Mouse (Mus musculus) embryonic facial prominence, embryonic 15.5 days (tissue): Measurements from ENCODE around the gene Sectm1a. TPM values are rescaled to one million over a fixed set of nuclear protein-coding genes. Genes with fewer than 3 reads are reported as not detected.
"Not testable (repeated sequence)": the region's sequence is repeated elsewhere in the genome, so short reads cannot be mapped to it uniquely, and the experiment has no call there.

Experiments
- ATAC-seq: fragments of 200-750 bp; cut with Nextera tagmentation; 2 replicates; pipeline ENCODE4 v1.8.0; 2017; ENCODE audit warnings: low read depth, moderate TSS enrichment; ENCODE audit not compliant: insufficient number of reproducible peaks, low FRiP score, low TSS enrichment
- H3K27ac ChIP-seq: fragments of 300-500 bp; sonication (generic); replicated peaks from 2 replicates; pipeline ENCODE4 v1.5.1; 2015; ENCODE audit warnings: mild to moderate bottlenecking, inconsistent platforms
- H3K27me3 ChIP-seq: fragments of 300-500 bp; sonication (generic); 2 replicates; pipeline ENCODE4 v1.6.1; 2015; ENCODE audit warnings: inconsistent platforms
- H3K36me3 ChIP-seq: fragments of 300-500 bp; sonication (generic); 2 replicates; pipeline ENCODE4 v1.6.1; 2015; ENCODE audit warnings: mild to moderate bottlenecking, inconsistent platforms
- H3K4me1 ChIP-seq: fragments of 300-500 bp; sonication (generic); 2 replicates; pipeline ENCODE4 v1.6.1; 2015; ENCODE audit warnings: inconsistent platforms
- H3K4me2 ChIP-seq: fragments of 300-500 bp; sonication (generic); replicated peaks from 2 replicates; pipeline ENCODE4 v1.6.1; 2015; ENCODE audit warnings: mild to moderate bottlenecking, inconsistent platforms
- H3K4me3 ChIP-seq: fragments of 300-500 bp; sonication (generic); replicated peaks from 2 replicates; pipeline ENCODE4 v1.5.1; 2015; ENCODE audit warnings: mild to moderate bottlenecking, inconsistent platforms
- H3K9ac ChIP-seq: fragments of 300-500 bp; sonication (generic); 2 replicates; pipeline ENCODE4 v1.6.1; 2015; ENCODE audit warnings: inconsistent platforms
- H3K9me3 ChIP-seq: fragments of 300-500 bp; sonication (generic); replicated peaks from 2 replicates; pipeline ENCODE4 v1.6.1; 2016; ENCODE audit warnings: inconsistent platforms
- WGBS: fragments of 180-500 bp; shearing (Covaris S2); methylation state at CpG from one replicate; pipeline ENCODE4 v1.1.7; 2015; 5-methylcytosine and 5-hydroxymethylcytosine counted together
- polyA plus RNA-seq: library from polyadenylated mRNA; unstranded; fragments of >200 nt; fragmentation: Nextera tagmentation; extraction: Ambion mirVana; gene quantifications from 2 replicates; pipeline ENCODE4 v1.2.1, GENCODE M21; 2015

The Sectm1a gene
- polyA plus RNA-seq, 1 experiment from 2014 or later = 0.83 TPM

DNA sequence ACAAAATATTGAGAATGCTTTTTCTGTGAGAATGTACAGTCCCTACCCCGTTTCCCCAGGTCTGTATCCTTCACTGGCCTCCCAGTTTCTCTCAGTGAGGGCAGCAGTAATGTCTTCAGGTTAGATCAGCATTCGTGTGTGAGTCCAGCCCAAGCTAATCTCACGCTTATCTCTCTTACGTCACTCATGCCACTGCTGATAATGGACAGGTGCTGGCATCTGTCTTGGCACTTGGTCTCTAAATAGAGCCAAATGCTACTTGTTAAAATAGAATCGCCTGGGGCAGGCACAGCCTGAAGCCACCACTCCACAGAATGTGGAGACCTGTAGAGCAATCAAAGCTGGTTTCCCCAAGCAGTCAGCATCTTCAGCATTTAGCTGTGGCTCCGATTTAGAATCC is 8.0 kb upstream of the Sectm1a start:
- ATAC-seq = no peak
- Histone ChIP-seq H3K4me3 (no peak overlapping the region), H3K4me2 (no peak overlapping the region), H3K36me3 (no peaks in the 10 kb centered on the region), H3K9me3 (no peaks in the 10 kb centered on the region), H3K27me3 (no peaks in the 10 kb centered on the region), H3K9ac (no peak overlapping the region), H3K4me1 (no peaks in the 10 kb centered on the region), H3K27ac (no peak overlapping the region)
- 62% methylated on average over 6 of the region's 6 CpGs for WGBS

DNA sequence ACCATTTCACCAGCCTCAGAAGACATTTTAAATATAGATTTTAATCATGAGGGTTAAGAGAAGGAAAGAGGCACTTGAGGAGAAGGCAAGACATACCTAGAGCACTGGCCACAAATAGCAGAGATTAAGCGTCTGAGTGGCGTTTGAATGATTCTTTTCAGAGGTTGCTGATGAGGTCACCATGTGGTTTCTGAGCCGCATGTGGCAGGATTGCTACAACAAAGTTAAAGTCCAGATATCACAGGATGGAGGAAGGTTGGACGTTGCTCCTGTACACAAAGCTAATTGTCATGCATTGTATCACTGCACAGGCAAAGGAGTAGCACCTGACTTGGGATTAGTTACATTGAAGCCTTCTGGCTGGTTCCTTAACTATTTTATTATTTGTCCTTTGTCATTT is 5.3 kb upstream of the Sectm1a start:
- no peak overlapping the region for H3K9ac ChIP-seq
- no peaks in the 10 kb centered on the region for H3K27me3 ChIP-seq
- H3K4me3 ChIP-seq = no peak overlapping the region
- 55% methylated on average over 4 of the region's 4 CpGs for WGBS
- H3K36me3 ChIP-seq = no peaks in the 10 kb centered on the region
- H3K4me1 ChIP-seq = peaks cover 8% of the 10 kb centered on the region; the same call in 1 of the 2 replicates
- no peak for ATAC-seq
- no peak overlapping the region for H3K4me2 ChIP-seq
- no peaks in the 10 kb centered on the region for H3K9me3 ChIP-seq
- H3K27ac ChIP-seq = no peak overlapping the region

DNA sequence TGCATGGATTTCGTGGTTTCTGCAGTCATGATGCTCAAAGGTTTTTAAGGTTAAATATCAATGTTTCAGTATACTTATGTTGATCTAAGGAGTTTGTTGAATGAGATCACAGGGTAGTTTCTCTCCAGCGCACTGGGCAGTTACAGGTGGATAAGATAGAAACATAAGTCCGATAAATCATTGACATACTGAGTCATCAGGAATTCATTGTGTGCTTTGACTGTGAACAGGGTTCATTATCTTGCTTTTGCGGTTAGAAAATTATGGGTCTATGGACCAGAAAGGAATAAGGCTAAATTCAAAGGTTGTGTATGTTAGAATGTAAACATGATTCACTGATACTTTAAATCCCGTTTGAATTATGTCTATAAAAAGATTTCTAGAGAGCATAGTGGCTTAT is 4.2 kb upstream of the Sectm1a start:
- Histone ChIP-seq H3K27ac (no peak overlapping the region), H3K4me2 (no peak overlapping the region), H3K4me3 (no peak overlapping the region), H3K27me3 (no peaks in the 10 kb centered on the region), H3K9me3 (no peaks in the 10 kb centered on the region), H3K4me1 (peaks cover 8% of the 10 kb centered on the region; the same call in 1 of the 2 replicates), H3K36me3 (no peaks in the 10 kb centered on the region), H3K9ac (no peak overlapping the region)
- 54% methylated on average over 5 of the region's 5 CpGs for WGBS
- ATAC-seq = no peak

DNA sequence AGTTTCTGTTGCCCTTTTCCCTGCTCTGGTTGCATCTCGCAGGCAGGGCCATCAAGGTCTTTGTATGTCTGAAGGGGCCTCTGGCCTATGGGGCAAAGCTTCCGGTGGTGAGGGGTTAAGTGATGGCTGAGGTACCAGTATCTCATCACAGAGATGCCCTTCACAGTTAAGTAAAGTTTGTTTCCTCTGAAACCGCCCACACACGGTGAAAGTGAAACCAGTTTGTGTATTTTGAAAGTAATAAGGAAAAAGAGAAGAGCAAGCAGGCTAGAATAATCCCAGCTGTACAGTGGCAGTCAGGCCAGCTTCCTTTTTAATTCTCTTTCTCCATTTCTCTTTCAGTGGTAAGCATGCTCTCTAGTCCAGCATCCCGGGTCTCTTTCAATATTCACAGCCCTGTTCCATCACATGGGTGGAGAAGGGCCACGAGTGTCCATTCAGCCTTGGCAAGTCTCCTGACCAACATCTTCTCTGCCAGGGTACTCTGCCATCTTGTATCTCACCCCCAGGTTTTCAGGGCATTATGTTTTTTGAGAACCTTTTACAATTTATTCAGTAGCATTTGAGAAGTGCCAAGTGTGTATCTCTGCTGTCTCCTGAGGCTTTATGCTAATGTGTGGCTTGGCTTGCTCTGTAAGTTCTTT is 2.0 kb upstream of the Sectm1a start:
- ATAC-seq = no peak

DNA sequence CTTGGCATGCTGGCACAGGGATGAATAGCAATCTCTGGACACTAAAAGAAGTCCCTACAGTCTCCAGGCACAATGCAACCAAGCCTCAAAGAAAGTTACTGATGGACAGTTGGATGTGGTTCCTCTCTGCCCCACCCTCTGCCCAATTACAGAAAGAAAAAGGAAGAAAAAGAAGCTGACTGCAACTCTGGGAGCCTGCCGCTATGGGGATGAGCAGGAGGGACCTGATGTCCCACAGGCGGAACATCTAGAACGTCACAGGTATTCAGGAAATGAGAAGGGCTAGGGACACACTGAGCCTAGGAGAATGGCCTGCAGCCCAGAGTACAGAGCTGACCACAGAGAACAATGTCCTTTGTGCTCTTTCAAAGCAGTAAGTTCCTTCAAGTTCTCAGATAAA is 1.2 kb upstream of the Sectm1a start:
- 71% methylated on average over 3 of the region's 3 CpGs for WGBS
- Histone ChIP-seq H3K27me3 (no peaks in the 10 kb centered on the region), H3K27ac (no peak overlapping the region), H3K9ac (no peak overlapping the region), H3K9me3 (no peaks in the 10 kb centered on the region), H3K4me3 (no peak overlapping the region), H3K4me2 (no peak overlapping the region), H3K4me1 (peaks cover 8% of the 10 kb centered on the region; the same call in 1 of the 2 replicates), H3K36me3 (no peaks in the 10 kb centered on the region)
- no peak for ATAC-seq

More for the DNA sequence above, 2.0 kb upstream of the Sectm1a start:
- no peak overlapping the region for H3K27ac ChIP-seq
- H3K9me3 ChIP-seq = no peaks in the 10 kb centered on the region
- no peak overlapping the region for H3K9ac ChIP-seq
- 71% methylated on average over 6 of the region's 6 CpGs for WGBS
- no peak overlapping the region for H3K4me3 ChIP-seq
- peaks cover 8% of the 10 kb centered on the region; the same call in 1 of the 2 replicates for H3K4me1 ChIP-seq
- H3K4me2 ChIP-seq = no peak overlapping the region
- H3K27me3 ChIP-seq = no peaks in the 10 kb centered on the region
- no peaks in the 10 kb centered on the region for H3K36me3 ChIP-seq

DNA sequence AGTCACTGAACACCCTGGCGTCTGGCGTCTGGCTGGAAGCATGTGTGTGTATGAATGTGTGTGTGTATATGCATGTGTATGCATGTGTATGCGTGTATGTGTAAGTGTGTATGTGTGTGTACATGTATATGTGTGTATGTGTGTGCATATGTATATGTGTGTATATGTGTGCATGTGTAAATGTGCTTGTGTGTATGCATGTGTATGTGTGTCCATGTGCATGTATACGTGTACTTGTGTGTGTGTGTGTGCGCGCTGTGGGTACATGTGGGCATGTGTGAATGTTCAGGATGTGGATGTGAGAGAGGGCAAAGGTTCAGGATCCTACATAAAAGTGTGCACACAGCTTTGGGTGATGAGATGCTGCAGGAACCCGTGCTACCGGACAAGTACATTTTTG is 690 bp downstream of the Sectm1a start:
- ATAC-seq = no peak
- peaks cover 8% of the 10 kb centered on the region; the same call in 1 of the 2 replicates for H3K4me1 ChIP-seq
- WGBS = 90% methylated on average over 8 of the region's 8 CpGs
- no peak overlapping the region for H3K9ac ChIP-seq
- H3K36me3 ChIP-seq = no peaks in the 10 kb centered on the region
- no peaks in the 10 kb centered on the region for H3K27me3 ChIP-seq
- H3K27ac ChIP-seq = no peak overlapping the region
- no peak overlapping the region for H3K4me2 ChIP-seq
- H3K4me3 ChIP-seq = no peak overlapping the region
- H3K9me3 ChIP-seq = no peaks in the 10 kb centered on the region

DNA sequence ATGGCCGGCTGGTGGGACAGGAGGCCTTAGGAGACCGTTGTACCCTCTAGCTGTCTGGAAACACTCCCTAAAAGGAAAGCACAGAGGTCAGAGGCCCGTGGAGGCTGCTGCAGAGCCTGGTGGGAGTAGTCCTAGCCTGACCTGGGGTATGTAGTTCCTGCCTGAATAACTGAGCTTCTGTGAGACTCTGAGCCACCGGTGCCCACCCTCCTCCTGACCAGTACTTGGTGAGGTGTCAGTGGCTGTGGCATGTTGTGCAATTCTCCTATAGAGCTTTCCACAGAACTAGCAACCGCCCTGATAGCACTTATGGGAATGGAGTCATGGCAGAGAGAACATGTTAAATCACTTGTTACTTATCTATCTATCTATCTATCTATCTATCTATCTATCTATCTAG is 5.4 kb downstream of the Sectm1a start:
- WGBS = 66% methylated on average over 5 of the region's 5 CpGs
- Histone ChIP-seq H3K9ac (no peak overlapping the region), H3K4me2 (no peak overlapping the region), H3K36me3 (no peaks in the 10 kb centered on the region), H3K4me3 (no peak overlapping the region), H3K27me3 (no peaks in the 10 kb centered on the region), H3K27ac (no peak overlapping the region), H3K9me3 (no peaks in the 10 kb centered on the region), H3K4me1 (no peaks in the 10 kb centered on the region)
- ATAC-seq = no peak

DNA sequence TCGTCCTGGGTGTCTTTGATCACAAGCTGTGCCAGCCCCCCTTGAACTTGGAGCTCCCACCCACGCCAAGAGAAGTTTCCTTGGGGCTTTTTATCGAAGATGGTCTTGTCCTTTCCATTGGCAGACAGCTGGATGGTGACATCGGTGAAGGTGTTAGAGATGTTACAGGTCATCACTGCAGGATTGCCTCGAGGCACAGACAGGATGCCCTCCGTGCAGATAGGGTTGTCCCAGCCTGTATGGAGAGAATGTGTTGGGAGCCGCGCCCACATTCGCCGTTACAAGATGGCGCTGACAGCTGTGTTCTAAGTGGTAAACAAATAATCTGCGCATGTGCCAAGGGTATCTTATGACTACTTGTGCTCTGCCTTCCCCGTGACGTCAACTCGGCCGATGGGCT is 11.4 kb downstream of the Sectm1a start:
- H3K4me1 ChIP-seq, H3K4me3 ChIP-seq, ATAC-seq, H3K27me3 ChIP-seq, H3K4me2 ChIP-seq, H3K9me3 ChIP-seq, H3K9ac ChIP-seq, H3K27ac ChIP-seq, H3K36me3 ChIP-seq: not testable (repeated sequence)
- 89% methylated on average over 12 of the region's 16 CpGs for WGBS

DNA sequence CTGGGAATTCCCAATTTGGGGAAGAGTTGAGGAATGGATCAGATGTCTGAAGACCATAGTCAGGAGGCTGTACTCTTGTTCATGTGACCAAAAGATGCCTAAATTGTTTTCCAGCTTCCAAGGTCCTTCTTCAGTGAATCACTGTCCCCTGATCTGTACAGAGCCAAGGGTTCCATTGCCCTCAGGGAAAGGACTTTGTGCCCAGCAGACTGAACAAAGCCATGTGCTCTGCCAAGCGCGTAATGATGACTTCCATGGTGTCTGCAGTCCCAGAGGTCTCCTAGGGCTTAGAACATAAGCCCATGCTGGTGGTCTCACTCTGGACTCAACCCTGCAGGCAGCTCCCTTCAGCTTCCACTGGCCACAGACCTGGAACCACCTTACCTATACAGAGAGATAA is 13.1 kb downstream of the Sectm1a start:
- Histone ChIP-seq H3K4me3 (no peak overlapping the region), H3K4me2 (no peak overlapping the region), H3K4me1 (0 out of 2 replicates have a peak, but pooled peaks cover 3% of the 10 kb centered on the region), H3K9me3 (no peaks in the 10 kb centered on the region), H3K27ac (no peak overlapping the region), H3K36me3 (no peaks in the 10 kb centered on the region), H3K27me3 (no peaks in the 10 kb centered on the region), H3K9ac (no peak overlapping the region)
- ATAC-seq = no peak
- WGBS = 87% methylated on average over 2 of the region's 2 CpGs

DNA sequence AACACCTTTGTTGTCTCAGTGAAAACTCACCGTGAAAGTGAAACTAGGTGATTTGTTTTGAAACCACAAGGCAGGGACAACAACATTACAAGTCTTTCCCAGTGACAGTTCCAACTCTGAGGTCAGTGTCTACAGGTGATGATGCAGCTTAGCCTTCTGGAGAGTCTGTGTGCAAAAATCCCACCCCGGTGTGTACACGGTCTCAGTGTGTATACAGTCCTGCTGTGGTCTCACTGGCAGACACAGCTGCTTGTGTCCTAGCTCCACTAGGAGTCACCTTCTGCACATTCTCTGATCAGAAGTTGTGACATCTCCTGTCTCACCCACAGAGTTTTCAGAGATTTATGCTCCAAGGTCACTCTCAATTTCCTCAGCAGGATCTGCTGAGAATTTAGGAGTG is 16.8 kb downstream of the Sectm1a start:
- ATAC-seq = no peak
- Histone ChIP-seq H3K36me3 (no peaks in the 10 kb centered on the region), H3K27ac (no peak overlapping the region), H3K4me1 (peaks cover 13% of the 10 kb centered on the region; the same call in 1 of the 2 replicates), H3K4me3 (no peak overlapping the region), H3K9ac (no peak overlapping the region), H3K27me3 (no peaks in the 10 kb centered on the region), H3K4me2 (no peak overlapping the region), H3K9me3 (no peaks in the 10 kb centered on the region)
- WGBS = 78% methylated on average over 3 of the region's 3 CpGs

DNA sequence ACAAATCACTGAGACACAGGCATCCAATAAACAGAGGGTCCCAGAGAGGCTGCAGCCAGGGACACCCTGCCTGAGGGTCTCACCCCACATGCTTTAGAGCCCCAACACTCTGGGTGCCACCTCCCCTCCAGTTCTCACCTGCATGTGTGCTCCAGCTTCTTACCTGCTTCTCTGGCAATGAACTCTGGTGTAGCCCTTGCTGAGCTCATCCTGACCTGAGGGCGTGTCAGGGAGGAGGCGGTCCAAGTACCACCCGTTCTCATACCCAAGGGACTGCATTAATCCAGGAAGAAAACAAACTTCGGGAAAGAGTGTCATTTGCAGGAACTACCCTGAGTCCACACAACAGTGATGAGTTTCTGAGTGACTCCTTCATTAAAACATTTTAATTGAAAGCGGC is 17.6 kb downstream of the Sectm1a start, which contains the start of gene Sectm1b:
TSS of gene Sectm1b (minus strand) at position 191 of the 400 bp plus-strand sequence.
- ATAC-seq = no peak
- Histone ChIP-seq H3K4me1 (peaks cover 10% of the 10 kb centered on the region; the same call in 1 of the 2 replicates), H3K9me3 (no peaks in the 10 kb centered on the region), H3K9ac (no peak within 1 kb of the TSS), H3K36me3 (no peaks in the 10 kb centered on the region), H3K27ac (no peak within 1 kb of the TSS), H3K27me3 (no peaks in the 10 kb centered on the region), H3K4me3 (no peak within 1 kb of the TSS), H3K4me2 (no peak within 1 kb of the TSS)
- 61% methylated on average over 5 of the region's 5 CpGs for WGBS

DNA sequence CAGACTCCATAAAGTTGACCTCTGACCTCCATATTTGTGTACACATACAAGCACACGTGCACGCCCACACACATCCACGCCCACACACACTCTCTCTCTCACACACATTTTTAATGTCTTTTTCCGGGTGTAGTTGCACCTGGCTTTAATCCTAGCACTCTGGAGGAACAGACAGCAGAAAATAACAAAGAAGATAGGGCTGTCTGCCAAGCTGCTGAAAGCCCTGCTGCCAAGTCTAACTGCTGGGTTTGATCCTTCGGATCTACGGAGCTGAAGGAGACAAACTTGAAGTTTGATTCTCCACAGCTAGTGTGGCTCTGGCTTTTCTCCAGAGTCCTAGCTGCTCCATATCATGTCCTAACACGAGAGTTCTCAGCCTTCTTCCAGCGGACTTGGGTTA is 19.4 kb downstream of the Sectm1a start:
- Histone ChIP-seq H3K4me1 (peaks cover 10% of the 10 kb centered on the region; the same call in 1 of the 2 replicates), H3K27ac (peak overlapping the region; percentile 13; the same call in 1 of the 2 replicates), H3K9ac (no peak overlapping the region), H3K9me3 (no peaks in the 10 kb centered on the region), H3K36me3 (no peaks in the 10 kb centered on the region), H3K4me3 (no peak overlapping the region), H3K4me2 (no peak overlapping the region), H3K27me3 (no peaks in the 10 kb centered on the region)
- ATAC-seq = no peak
- 39% methylated on average over 8 of the region's 8 CpGs for WGBS
